Mouse (Mus musculus) heart, adult 2 months (tissue): ENCODE results near the gene Npnt. TPM values are rescaled to one million over a fixed set of nuclear protein-coding genes. Genes with fewer than 3 reads are reported as not detected.

Source experiments
- DNase-seq, 2 experiments: peaks; one replicate each; pipeline ENCODE4 v3.0.0; 2021
- H3K27ac ChIP-seq: fragments of 200-600 bp; 2 replicates; pipeline ENCODE4 v1.8.1; 2022
- H3K27me3 ChIP-seq: fragments of 200-500 bp; 2 replicates; pipeline ENCODE4 v1.6.1; 2012; ENCODE audit warnings: mild to moderate bottlenecking, low read length, inconsistent platforms, mixed read lengths; ENCODE audit not compliant: control insufficient read depth, insufficient read depth
- H3K36me3 ChIP-seq: fragments of 200-500 bp; 2 replicates; pipeline ENCODE4 v1.6.1; 2012; ENCODE audit warnings: low read length, inconsistent platforms; ENCODE audit not compliant: control insufficient read depth, insufficient read depth
- H3K4me1 ChIP-seq: fragments of 200-500 bp; 2 replicates; pipeline ENCODE4 v1.6.1; 2011; ENCODE audit warnings: low read length; ENCODE audit not compliant: control insufficient read depth, insufficient read depth
- H3K4me3 ChIP-seq: fragments of 200-600 bp; 2 replicates; pipeline ENCODE4 v1.8.1; 2022
- H3K79me2 ChIP-seq: fragments of 200-500 bp; replicated peaks from 2 replicates; pipeline ENCODE4 v1.6.1; 2012; ENCODE audit warnings: mild to moderate bottlenecking, inconsistent platforms, low read length, moderate library complexity, mixed read lengths; ENCODE audit not compliant: control insufficient read depth, insufficient read depth
- H3K9ac ChIP-seq: fragments of 200-500 bp; 2 replicates; pipeline ENCODE4 v1.6.1; 2012; ENCODE audit warnings: low read depth, mild to moderate bottlenecking, control low read depth, inconsistent platforms, low read length, mixed read lengths
- CTCF ChIP-seq: fragments of 200-600 bp; IDR thresholded peaks from 2 replicates; pipeline ENCODE4 v1.8.1; 2022; ENCODE audit warnings: antibody characterized with exemption, mild to moderate bottlenecking, moderate library complexity
- EP300 ChIP-seq: fragments of 200-500 bp; IDR thresholded peaks from 2 replicates; pipeline ENCODE4 v1.6.1; 2011; ENCODE audit warnings: low read depth, low read length, control low read depth; ENCODE audit not compliant: insufficient read depth
- POLR2A ChIP-seq: fragments of 200-500 bp; IDR thresholded peaks from 2 replicates; pipeline ENCODE4 v1.6.1; 2011; ENCODE audit warnings: mild to moderate bottlenecking, low read depth, low read length, control low read depth; ENCODE audit not compliant: insufficient read depth
- WGBS: fragments of 180-500 bp; shearing (Covaris S2); methylation state at CpG from one replicate; pipeline ENCODE4 v1.1.7; 2018; 5-methylcytosine and 5-hydroxymethylcytosine counted together
- intact Hi-C: fragments of 180-260 bp; cut with DNase I; formaldehyde crosslinking; loops from one replicate; pipeline ENCODE4 v1.15.1; 2025
- long read RNA-seq: library from polyadenylated mRNA; stranded (forward); transcript quantifications from one replicate; pipeline ENCODE4 v2.0.0, GENCODE M21; 2021
- polyA plus RNA-seq: library from polyadenylated mRNA; depleted of rRNA; stranded (reverse); fragments of >200 nt; gene quantifications from 2 replicates; pipeline ENCODE4 v1.2.3, GENCODE M21; 2012; rRNA removed
- total RNA-seq, 2 experiments: library from RNA; stranded (reverse); gene quantifications; 2 replicates each; pipeline ENCODE4 v1.2.3; 2021

Gene Npnt
- total RNA-seq (1 to 10 TPM; 3.1 to 4.5 TPM), polyA plus RNA-seq (6.7 and 8.8 TPM in 2 replicates)
- long read RNA-seq, partial matches to known transcripts: 0 of 2 reads
- long read RNA-seq, other reads (novel, unspliced or antisense): 0 of 2 reads

- peak; percentile 16 to 31 for DNase-seq
- H3K79me2 ChIP-seq: no peaks in the 10 kb centered on the region
- TF ChIP-seq CTCF (no peak; the same call in 1 of the 2 replicates), POLR2A (no peak), EP300 (no peak)
- intact Hi-C loops: no loop called here
- H3K4me3 ChIP-seq: peak within 1 kb of the TSS; percentile 47
- H3K27me3 ChIP-seq: peaks cover 6% of the 10 kb centered on the region
- no peaks in the 10 kb centered on the region for H3K4me1 ChIP-seq
- no peak within 1 kb of the TSS for H3K27ac ChIP-seq
- WGBS: 1% methylated on average over 75 of the region's 82 CpGs
- H3K36me3 ChIP-seq: no peaks in the 10 kb centered on the region
- peak within 1 kb of the TSS; percentile 7 for H3K9ac ChIP-seq
Observed at GRCm38 (mm10) chr3:132949791-132950528, at the start of gene Npnt. TSS of gene Npnt (minus strand) at chr3:132950291.

- Histone ChIP-seq H3K27ac (no peak overlapping the region), H3K79me2 (no peaks in the 10 kb centered on the region), H3K4me1 (no peaks in the 10 kb centered on the region), H3K4me3 (no peak overlapping the region), H3K9ac (no peak overlapping the region), H3K36me3 (no peaks in the 10 kb centered on the region), H3K27me3 (no peaks in the 10 kb centered on the region)
- DNase-seq: no peak
- intact Hi-C loops: no loop called here
- TF ChIP-seq POLR2A (no peak), CTCF (no peak), EP300 (no peak)
- WGBS: 88% methylated on average over 9 of the region's 9 CpGs
Observed at GRCm38 (mm10) chr3:132996299-132996698, 46.2 kb upstream of the Npnt start.

GRCm38 (mm10) chr3:132995904-132996267 lies 45.8 kb upstream of the Npnt start:
- WGBS: 89% methylated on average over 3 of the region's 3 CpGs
- H3K27ac ChIP-seq: no peak overlapping the region
- no peak for TF ChIP-seq CTCF
- no peak for TF ChIP-seq POLR2A
- TF ChIP-seq EP300: no peak
- H3K4me1 ChIP-seq: no peaks in the 10 kb centered on the region
- H3K27me3 ChIP-seq: no peaks in the 10 kb centered on the region
- intact Hi-C loops: no loop called here
- no peaks in the 10 kb centered on the region for H3K36me3 ChIP-seq
- no peak overlapping the region for H3K9ac ChIP-seq
- no peak overlapping the region for H3K4me3 ChIP-seq
- DNase-seq: no peak
- H3K79me2 ChIP-seq: no peaks in the 10 kb centered on the region

- H3K36me3 ChIP-seq: no peaks in the 10 kb centered on the region
- no peaks in the 10 kb centered on the region for H3K27me3 ChIP-seq
- WGBS: 78% methylated on average over 7 of the region's 7 CpGs
- H3K9ac ChIP-seq: no peak overlapping the region
- no peaks in the 10 kb centered on the region for H3K4me1 ChIP-seq
- intact Hi-C loops: no loop called here
- H3K79me2 ChIP-seq: no peaks in the 10 kb centered on the region
- no peak for TF ChIP-seq EP300
- TF ChIP-seq CTCF: no peak
- no peak for TF ChIP-seq POLR2A
- H3K27ac ChIP-seq: no peak overlapping the region
- no peak overlapping the region for H3K4me3 ChIP-seq
- DNase-seq: no peak
Observed at GRCm38 (mm10) chr3:132995172-132995903, 45.2 kb upstream of the Npnt start.

- intact Hi-C loops: no loop called here
- WGBS: 88% methylated on average over 5 of the region's 5 CpGs
Observed at GRCm38 (mm10) chr3:132986188-132986587, 36.1 kb upstream of the Npnt start.

GRCm38 (mm10) chr3:132983845-132984485 lies 33.9 kb upstream of the Npnt start:
- no peak overlapping the region for H3K4me3 ChIP-seq
- no peaks in the 10 kb centered on the region for H3K79me2 ChIP-seq
- no peaks in the 10 kb centered on the region for H3K36me3 ChIP-seq
- no peaks in the 10 kb centered on the region for H3K4me1 ChIP-seq
- no peaks in the 10 kb centered on the region for H3K27me3 ChIP-seq
- TF ChIP-seq CTCF: no peak
- TF ChIP-seq EP300: no peak
- no peak for TF ChIP-seq POLR2A
- no peak for DNase-seq
- no peak overlapping the region for H3K9ac ChIP-seq
- H3K27ac ChIP-seq: no peak overlapping the region
- 31% methylated on average over 4 of the region's 4 CpGs for WGBS
- intact Hi-C loops: no loop called here

More at GRCm38 (mm10) chr3:132986188-132986587, 36.1 kb upstream of the Npnt start:
- no peaks in the 10 kb centered on the region for H3K79me2 ChIP-seq
- no peak for DNase-seq
- H3K9ac ChIP-seq: no peak overlapping the region
- no peaks in the 10 kb centered on the region for H3K27me3 ChIP-seq
- no peaks in the 10 kb centered on the region for H3K36me3 ChIP-seq
- H3K4me3 ChIP-seq: no peak overlapping the region
- TF ChIP-seq POLR2A (no peak), EP300 (no peak), CTCF (no peak)
- no peak overlapping the region for H3K27ac ChIP-seq
- H3K4me1 ChIP-seq: no peaks in the 10 kb centered on the region
